Mouse (Mus musculus): Measurements from ENCODE around the gene Poll.
A peak's percentile ranks its signal among the peaks of the same experiment; 100 is the strongest.
"Not testable (repeated sequence)": the region's sequence is repeated elsewhere in the genome, so short reads cannot be mapped to it uniquely, and the experiment has no call there.

Gene Poll

DNA sequence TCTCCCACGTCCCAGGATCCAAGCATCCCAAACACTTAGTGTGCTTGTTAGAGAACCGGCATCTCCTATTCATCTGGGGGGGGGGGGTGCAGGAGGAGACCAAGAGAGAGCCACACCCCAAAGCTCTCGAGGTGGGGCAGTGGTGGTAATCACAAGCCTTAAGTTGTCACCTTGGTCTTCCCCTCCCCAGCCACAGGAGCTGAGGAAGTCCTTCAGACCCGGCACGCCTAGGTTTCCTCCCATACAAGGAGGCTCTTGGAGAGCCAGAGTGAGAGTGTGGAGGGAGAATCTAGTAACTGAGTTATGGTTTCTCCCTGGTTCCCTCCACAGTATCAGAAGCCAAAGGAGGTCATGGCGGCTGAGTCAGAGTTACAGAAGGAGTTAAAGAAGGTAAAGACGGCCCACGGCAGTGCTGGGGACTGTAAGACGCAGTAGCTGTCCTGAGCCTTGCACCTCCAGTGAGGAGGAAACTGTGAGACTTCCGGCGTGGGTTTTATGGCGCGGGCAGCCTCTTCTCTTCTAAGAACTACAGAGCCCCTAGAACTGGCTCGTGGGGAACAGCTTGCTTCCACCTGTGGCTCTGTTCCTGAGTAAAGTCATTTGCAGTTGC, 16.9 kb upstream of the Poll start:
- peak; percentile 59 for DNase-seq (ENCODE audit: low spot score)

DNA sequence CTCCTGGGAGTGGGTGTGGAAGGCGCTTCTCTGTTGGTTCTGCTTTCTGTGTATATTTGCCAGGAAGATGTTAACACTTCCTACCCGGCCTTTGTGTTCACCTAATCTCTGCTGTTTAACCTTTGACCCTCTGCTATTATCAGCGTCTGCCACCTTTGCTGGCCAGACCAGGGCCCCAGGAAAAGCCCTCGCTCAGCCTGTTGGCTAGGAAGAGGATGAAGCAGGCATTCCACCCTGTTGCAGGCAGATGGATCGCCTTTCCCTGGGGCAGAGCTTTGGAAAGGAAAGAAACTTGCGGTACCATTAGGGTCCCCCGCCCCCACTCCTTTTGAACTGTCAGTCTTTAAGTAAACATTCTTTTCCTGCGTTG, 15.3 kb upstream of the Poll start:
- no peak for DNase-seq (ENCODE audit: low spot score)

DNA sequence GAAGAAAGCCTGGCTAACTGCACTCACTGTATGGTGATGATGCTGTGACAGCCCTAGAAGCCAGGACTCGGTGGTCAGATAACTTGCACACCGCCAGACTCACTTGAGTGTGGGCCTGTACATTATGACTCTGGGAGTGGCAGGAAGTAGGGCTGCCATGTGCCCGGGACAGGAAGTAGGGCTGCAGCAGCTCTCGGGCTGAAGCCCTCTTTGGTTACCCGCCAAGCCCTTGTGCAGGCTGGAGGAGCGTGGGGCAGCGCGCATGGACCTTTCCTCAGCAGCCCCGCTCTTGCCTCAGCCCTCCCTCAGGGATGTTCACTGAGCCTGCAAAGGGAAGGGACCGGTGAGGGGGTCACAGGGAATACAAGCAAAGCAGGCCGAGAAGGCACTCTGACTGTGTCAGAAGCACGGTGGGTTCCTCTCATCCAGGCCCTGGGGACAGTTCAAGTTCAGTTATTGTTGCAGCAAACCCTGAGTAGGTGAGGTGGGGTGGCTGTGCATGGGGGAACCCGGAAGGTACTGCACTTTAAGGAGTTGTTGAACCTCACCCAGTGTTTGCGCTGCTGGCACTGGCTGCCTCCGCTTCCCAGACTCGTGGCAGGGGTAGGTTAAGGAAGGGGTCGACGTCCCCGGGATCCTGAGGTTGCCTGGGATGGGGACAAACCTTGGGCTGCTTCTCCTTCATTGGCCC, 14.8 kb upstream of the Poll start:
- peak; percentile 56 for DNase-seq (ENCODE audit: low spot score)

DNA sequence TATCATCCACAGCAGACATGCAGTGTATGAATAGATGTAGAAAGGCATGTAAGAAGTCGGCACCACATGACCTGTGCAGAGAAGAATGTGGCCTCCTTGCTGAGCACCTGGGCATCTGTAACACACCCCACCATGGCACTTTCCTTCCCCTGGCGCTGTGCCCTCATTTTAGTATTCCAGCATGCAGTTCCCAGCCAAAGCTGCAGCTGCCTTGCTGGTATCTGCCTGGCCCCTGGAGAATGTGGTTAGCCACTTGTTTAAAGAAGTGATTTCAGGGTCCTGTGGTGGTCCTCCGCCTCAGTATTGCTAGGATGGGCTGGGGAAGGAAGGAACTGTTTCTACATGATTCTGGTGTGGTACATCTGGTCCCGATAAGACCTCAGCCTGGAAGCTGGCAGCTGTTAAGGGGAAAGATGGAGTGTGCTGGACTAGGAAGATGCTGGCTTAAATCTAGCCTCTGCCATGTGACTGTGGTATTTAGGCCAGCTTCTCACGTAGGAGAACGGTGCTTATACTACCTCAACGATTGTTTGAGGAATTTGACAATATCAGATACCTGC, 14.1 kb upstream of the Poll start:
- DNase-seq (ENCODE audit: low spot score): no peak

DNA sequence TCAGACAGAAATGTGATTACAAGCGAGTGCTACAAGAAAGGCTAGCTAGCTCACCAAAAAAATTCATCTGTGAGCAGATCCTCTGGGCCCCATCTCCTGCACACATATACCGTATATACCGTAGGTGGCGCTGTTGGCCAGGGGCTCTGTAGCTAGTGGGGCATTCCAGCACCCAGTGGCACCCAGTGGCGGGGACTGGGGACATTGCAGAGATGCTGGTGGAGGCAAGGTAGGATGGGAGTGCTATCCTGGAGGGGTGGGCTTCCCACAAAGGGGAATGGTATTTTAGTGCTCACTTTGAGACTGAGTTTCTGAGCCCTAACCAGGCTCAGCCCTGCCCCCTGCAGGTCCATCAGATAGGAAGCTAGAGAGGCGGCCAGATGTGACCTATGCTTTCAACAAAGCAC, 13.5 kb upstream of the Poll start:
- DNase-seq (ENCODE audit: low spot score): peak; percentile 84

DNA sequence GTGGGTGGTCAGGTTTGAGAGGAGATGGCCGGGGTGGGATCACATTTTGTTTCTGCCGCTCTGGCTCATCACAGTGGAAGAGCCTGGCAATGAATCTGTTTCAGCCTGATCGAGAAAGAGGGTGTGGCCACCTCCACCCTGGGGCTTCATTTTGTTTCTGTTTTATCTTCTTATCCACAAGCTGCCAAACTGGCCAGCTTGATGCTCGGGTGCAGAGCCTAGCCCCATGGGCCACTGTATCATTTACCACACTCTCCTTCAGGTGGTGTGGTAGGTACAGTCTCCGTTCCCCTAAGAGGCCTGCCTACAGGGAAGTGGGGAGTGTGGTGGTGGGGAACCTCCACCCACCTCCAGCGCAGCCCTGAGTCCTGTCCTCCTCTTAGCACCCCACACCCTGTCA, 12.7 kb upstream of the Poll start:
- no peak for DNase-seq (ENCODE audit: low spot score)

DNA sequence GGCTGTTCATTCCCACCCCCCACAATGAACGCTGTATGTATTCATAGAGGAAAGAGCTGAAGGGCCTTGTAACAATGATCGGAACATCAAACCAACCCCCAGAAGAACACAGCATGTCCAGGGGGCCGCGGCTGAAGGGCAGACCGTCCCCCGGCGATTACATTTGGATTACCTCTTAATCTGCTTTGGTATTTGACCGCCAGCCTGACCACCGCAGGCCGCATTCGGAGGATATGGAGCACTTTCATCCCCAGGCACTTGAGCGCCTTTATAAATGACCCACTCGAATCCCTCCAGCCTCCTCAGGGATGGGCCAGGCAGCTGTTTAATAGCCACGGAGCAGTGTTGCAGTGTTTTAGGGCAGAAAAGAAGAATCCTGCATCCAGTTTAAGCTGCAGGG, 7.0 kb upstream of the Poll start:
- no peak for DNase-seq (ENCODE audit: low spot score)

DNA sequence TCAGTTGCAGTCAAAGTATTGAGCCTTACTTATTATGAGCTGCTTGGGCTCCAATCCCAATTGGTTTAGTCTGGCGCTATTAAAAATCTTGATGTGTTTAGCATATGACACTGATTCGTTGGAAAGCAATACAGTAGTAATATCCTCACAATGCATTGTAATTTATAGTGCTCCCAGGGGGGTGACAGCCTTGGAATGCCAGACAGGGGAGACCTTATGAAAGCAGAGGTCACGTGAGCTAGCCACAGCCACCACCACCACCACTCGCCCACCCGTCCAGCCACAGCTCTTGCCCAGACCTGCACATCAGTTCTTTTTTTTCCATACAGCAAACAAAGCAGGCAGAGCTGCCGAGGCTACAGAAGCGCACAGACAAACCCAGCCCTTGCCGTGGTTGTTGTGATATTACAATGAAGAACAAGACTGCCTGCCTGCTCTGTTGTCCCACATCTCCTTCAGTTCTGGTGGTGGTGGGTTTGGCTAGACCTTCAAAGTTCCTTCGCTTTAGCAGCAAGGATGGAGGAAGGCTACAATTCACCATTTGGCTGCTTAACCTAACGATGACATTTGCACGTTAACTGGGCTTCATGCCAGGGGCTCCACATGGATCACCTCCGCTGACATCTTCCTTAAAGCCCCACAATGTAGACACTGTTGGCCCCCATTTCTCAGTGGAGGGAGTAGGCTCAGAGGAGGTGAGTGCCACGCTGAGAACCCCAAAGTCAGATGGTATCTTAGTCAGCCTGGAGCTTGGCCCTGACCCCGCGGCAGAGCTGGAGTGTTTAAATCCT, 5.8 kb upstream of the Poll start:
- no peak for DNase-seq (ENCODE audit: low spot score)

DNA sequence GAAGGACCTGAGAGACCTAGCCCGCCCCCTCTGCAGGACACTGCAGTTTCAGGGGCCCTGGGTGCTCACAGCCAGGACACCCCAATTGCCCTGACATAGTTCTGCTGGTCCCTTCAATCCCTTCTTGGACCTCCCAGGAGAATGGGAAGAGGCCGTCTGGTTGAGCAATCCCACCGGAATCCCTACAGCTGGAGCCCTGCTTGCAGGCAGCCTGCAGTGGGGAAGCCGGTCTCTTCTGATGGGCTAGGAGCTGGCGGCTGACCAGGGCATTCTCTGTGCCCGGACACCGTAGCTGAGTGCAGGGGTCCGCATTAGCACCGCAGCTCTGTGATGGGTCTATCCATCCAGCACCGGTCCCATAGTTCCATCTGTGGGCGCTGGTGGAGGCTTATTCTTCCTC, 6.2 kb downstream of the Poll start:
- DNase-seq (ENCODE audit: low spot score): no peak

DNA sequence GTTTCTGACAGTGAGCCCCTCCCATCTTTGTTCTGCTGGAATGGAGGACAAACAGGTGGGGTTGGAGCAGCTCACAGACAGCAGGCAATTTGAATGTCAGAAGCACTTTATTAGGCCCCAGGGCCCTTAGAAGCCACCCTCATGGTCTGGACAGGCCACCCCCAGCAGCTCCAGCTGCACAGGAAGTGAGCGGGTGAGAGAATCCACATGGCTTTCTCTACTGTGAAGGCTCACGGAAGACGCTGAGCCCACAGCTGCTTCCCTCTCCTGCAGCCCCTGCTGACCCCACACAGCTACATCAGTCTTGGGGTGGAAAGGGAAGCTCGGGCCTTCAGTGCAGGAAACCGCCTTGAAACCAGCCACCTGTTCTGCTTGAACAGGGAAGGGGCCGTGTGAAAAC, 8.1 kb downstream of the Poll start:
- no peak for DNase-seq (ENCODE audit: low spot score)

DNA sequence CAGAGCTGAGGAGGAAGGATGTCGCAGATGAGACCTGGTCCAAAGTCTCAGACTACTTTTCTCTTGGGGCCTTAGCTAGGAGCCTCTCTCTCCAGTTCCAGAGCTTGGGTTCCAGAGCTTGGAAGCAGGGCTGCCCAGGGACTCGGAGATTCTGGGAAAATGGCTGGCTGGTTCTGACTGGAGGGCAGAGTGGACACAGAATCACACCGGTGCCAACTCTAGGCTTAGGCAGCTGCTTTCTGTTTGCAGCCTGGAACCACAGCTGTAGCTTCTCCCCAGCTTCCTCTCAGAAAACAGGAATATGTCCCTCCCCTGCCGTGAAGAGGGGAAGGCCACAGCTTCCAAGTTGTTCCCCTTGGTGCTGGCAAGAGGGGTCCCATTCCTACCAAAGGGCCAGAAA, 10.4 kb downstream of the Poll start:
- no peak for DNase-seq (ENCODE audit: low spot score)

DNA sequence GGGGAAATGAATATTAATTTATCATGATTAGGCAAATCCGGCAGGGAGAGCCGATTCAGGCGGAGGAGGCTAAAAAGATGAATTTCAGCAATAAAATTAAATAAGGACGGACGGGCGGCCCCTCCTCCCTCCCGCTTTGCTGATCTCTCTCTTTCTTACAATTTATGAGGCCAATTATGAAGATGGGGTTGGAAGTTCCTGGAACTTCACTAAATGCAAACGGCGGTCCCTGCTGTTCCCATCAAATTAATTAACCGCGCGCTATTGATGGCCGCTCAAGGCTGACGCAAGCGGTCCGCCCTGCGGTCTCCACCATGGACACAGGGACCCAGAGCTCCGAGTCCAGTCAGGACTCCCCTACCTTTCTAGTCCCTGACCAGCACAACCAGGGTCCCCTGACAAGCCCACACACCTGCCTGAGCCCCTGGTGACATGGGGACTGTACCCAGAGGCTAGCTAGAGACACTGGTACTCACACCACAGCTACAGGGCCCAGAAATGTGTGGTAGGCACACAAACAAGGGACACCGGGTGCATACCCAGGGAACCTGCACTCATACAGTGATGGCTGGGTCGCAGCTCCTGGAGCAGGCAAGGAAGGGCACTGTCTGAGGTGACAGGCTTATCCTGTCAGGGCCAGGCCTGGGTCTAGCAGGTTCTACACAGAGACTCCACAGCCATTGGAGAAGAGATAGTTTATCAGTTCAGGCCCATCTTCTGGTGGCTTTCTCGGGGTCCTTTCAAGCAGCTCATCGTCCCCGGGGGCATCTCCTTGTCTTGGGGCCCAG, 11.0 kb downstream of the Poll start:
- DNase-seq (ENCODE audit: low spot score): no peak

DNA sequence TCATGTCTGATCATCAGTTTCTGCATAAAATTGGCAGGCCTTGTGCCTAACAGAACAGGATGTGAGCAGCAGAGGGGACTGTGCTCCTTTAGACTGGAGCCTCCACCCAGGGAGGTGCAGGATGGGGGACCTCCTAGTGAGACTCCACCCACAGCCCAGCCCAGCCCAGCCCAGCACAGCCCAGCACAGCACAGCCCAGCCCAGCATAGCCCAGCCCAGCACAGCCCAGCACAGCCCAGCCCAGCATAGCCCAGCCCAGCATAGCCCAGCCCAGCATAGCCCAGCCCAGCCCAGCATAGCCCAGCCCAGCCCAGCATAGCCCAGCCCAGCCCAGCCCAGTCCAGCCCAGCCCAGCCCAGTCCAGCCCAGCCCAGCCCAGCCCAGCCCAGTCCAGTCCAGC, 12.1 kb downstream of the Poll start:
- not testable (repeated sequence) for DNase-seq (ENCODE audit: low spot score)

DNA sequence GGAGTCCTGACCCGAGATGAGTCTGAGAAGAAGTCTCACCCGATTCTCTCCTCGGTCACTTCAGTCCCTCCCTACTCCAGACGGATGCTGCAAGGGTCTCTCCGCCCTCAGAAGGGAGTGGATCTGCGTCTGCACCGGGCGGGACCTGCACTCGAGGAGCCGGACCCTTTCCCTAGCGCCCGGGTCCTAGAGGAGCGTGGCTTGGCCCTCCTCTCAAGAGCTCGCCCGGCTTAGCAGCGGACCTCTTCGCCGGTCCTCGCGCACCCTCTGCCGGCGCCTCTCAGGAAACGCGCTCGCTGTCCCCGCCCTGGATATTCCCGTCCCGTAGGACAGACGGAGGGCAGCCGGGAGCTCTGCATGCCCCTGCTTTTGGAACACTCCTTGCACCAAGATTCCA, 15.4 kb downstream of the Poll start:
- peak; percentile 66 for DNase-seq (ENCODE audit: low spot score)

DNA sequence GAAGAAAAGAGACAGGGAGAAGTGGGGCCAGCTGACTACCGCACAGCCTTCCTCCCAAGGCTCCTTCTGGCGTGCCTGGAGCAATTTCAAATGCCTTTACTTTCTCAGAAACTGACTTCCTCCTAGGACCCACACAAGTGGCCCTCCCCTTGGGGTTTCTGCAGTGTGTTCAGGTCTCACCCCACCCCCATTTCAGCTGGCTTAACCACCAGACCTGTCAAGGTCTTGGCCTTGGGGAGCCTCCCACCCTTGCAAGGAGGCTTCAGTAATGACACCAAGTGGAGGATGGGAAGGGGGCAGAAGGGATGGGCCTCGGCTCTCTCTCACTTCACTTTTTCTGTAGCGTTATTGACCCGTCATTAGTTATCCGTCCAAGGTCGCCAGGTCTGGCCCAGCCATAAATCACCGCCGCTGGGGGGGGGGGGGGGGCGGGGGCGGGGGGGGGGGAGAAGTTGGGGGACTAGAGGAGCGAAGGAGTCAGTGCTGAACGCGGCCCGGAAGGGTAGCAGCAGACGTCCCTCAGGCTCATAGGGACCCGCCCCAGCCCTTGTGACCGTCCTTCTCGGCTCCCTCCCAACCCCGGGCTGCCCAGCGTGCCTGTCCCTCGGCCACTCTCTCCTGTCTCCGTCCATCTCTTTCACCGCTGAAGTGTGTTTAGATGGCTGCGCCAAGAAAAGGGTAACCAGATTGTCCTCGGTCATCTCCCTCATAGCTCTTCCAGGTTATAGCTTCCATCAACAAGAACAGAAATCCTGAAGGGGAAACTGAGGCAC, 16.0 kb downstream of the Poll start:
- DNase-seq (ENCODE audit: low spot score): peak; percentile 11

DNA sequence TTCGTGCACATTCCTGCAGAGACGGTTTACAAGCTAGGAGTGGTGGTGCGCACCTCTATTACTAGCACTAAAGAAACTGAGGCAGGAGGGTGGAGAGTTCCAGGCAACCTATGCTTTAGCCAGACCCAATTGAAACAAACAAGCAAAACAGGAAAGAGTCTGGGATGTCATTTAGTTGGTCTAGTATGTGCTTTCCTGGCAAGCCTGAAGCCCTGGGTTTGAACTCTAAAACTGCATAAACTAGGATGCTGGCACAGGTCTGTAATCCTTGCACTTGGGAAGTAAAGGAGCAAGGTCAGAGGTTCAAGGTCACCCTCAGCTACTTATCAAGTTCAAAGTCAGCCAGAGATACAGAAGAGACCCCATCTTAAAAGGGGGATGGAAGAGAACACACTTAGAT, 18.3 kb downstream of the Poll start:
- no peak for DNase-seq (ENCODE audit: low spot score)

DNA sequence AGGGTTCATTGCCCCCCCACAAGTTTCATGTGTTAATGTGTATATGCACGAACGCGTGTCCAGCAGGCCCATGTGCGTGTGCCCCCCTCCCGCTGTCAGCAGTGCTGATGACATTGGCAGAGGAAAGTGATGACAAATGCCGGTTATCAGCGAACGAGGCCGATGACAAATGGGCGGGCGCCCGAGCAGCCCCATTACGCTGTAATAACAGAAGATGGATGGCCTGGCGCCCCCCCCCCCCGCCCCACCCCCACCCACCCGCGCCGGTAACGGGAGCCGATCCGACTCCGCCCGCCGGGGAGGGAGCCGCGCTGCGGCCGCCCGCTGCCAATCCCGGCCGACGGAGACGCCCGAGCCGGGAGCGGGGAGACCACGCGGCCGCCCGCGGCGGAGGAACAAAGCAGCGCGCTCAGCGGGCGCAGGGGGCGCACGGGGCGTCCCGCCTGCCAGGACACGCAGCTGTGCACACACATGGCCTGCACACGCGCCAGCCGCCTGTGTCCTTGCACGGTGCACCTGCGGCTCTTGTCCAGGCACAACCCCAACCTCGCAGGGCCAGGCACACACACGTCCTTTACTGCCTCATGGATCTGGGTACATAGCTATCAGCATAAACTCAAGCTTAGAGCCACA, 18.8 kb downstream of the Poll start:
- peak; percentile 18 for DNase-seq (ENCODE audit: low spot score)

DNA sequence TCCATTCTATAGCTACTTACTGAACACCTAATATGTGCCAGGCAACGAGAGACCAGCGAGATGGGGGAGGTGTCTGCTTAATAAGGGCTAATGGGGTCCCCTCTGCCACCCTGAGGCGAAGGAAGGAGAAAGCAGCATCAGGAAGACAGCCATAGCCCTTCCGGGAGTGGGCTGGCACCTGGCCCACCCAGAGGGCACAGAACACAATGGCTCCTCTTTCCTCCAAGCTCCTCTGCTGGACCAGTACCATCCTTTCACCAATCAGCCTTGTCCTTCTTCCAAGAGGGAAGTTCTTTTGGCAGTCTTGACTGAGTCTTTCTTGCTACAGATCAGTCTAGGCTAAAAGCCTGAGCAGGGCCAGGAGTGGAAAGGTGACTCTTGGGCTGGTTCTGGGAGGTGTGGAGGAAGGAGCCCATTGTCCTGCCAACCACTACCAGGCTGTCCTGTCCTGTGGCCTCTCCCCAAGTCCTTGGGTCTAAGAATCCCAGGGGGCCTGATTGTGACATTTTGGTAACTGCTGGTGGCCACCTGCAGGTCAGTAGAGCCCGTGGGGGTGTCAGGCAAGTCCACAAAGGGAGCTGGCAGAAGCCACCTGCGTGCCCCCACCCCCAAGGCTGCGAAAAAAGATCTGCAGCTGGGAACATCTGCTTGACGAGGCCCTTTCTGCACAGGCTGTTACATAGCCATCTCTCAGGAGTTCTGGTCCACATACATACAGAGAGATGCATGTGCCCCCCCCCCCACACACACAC, 19.5 kb downstream of the Poll start:
- no peak for DNase-seq (ENCODE audit: low spot score)

DNA sequence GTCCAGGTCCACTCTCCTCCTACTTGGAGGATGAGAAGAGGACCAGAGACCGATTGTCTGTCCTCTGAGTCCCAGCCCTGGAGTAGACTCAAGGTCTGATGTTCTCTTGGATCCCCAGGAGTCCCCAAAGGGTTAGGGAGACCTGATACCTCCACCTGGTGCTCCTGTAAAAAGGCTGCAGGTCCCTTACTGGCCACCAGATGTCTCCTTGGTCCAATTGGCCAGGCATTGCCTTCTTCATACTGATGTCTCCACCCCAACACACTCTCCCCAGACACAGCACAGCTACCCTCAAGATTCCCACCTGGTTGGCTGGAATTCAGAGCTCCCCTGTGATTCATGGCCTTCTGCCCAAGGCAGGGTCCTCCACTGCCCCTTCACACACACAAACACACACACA, 22.8 kb downstream of the Poll start:
- DNase-seq (ENCODE audit: low spot score): peak; percentile 37

DNA sequence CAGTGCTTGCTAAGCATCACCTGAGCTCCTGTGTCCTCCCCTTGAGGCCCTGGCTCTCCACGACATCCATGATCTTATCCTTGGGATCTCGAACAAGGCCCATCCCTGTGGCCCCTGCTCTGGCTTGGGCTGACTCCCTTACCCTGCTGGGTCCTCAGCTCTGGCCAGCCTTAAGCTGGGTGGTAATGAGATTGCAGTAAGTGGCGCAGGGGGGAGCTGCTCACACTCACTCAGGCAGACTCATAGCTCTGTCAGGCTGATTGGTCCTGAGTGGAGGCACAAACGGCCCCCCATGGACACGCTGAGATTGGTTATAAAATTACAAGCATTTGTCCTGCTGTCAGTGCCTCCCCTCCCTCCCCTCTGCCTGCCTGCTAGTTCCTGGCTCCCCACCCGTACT, 24.4 kb downstream of the Poll start:
- DNase-seq (ENCODE audit: low spot score): no peak

Data from T-cell, adult 2 months (primary cell).